Mouse (Mus musculus): ENCODE data around the gene Chmp4b. TPM values are rescaled to one million over a fixed set of nuclear protein-coding genes. Genes with fewer than 3 reads are reported as not detected.

Chmp4b gene
- 12.8 and 14.7 TPM in 2 replicates for polyA plus RNA-seq (2016; fragmentation: Nextera tagmentation; extraction: Ambion mirVana)

DNA sequence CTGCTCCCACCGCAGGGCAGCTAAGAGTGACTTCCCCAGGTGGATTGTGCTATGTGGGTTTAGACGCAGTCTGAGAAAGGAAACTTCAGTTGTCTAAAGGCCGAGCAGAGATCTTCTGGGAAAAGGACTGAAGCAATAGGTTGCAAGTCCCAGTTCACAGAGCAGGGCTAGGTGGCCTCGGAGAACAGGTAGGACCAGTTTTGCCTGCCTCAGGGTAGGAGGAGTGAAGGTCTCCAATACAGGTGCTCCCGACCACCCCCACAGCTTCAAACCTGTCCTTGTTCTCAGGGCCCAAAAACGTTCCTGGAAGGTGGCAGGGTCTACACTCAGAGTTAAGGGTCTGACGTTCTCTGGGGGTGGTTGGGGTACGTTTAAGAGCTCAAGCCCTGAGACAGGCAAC lies at the start of gene Chmp4b:
TSS of gene Chmp4b (plus strand) at position 343 of the 400 bp plus-strand sequence.
- peaks cover under 1% of the 10 kb centered on the region; the same call in 1 of the 2 replicates for H3K36me3 ChIP-seq (replicated peaks)
- 40% methylated on average over 8 of the region's 8 CpGs for WGBS
- H3K4me3 ChIP-seq = no peak within 1 kb of the TSS
- H3K9me3 ChIP-seq = no peaks in the 10 kb centered on the region
- no peaks in the 10 kb centered on the region for H3K27me3 ChIP-seq (replicated peaks; ENCODE audit: low read depth, poor library complexity, severe bottlenecking)
- peak within 1 kb of the TSS; percentile 61 for H3K27ac ChIP-seq (replicated peaks)
- peaks cover 13% of the 10 kb centered on the region for H3K4me1 ChIP-seq
- DNase-seq (ENCODE audit: low spot score) = peak; percentile 72

DNA sequence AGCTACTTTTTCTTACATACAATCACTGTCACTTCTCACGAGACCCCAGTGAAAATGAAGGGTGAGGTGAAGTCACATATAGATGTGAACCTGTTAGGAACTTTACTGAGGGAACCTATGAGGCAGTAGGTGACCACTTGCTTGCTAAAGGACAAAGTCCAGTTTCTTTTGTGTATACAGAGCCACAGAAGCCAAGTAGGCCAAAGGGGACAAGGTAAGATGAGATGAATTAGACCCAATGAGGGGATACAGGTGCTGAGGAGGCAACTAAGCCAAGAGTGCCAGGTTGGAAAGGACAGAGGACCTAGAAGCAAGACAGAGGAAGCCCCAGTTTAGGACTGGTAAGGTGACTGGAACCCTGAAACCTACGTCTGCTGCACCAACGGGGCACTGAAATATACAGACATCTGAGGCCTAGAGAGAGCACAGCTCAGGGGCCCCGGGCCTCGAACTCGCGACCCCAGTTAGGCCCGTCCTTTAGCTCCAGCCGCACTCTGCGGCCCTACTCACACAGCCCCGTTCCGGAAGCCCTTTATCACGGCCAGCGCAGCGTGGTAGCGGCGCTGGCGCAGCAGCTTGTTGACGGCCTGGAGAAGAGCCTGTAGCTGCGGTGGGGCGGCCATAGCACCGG lies 48.4 kb upstream of the Chmp4b start:
- no peaks in the 10 kb centered on the region for H3K9me3 ChIP-seq
- no peaks in the 10 kb centered on the region for H3K27me3 ChIP-seq (replicated peaks; ENCODE audit: low read depth, poor library complexity, severe bottlenecking)
- H3K4me3 ChIP-seq = peak overlapping the region; percentile 81
- 19% methylated on average over 22 of the region's 22 CpGs for WGBS
- no peak for DNase-seq (ENCODE audit: low spot score)
- H3K27ac ChIP-seq (replicated peaks) = peak overlapping the region; percentile 84
- H3K36me3 ChIP-seq (replicated peaks) = no peaks in the 10 kb centered on the region
- H3K4me1 ChIP-seq = peaks cover 14% of the 10 kb centered on the region

- DNase-seq (ENCODE audit: low spot score) = peak; percentile 94
- Histone ChIP-seq H3K27me3 (replicated peaks; ENCODE audit: low read depth, poor library complexity, severe bottlenecking) (0 out of 2 replicates have a peak, but pooled peaks cover 2% of the 10 kb centered on the region), H3K9me3 (no peaks in the 10 kb centered on the region), H3K36me3 (replicated peaks) (no peaks in the 10 kb centered on the region), H3K4me1 (peaks cover 14% of the 10 kb centered on the region), H3K4me3 (peak within 1 kb of the TSS; percentile 81), H3K27ac (replicated peaks) (peak within 1 kb of the TSS; percentile 84)
- 1% methylated on average over 13 of the region's 13 CpGs for WGBS
Measured at GRCm38 (mm10) chr2:154603638-154604153, 47.8 kb upstream of the Chmp4b start, which contains the start of gene Pxmp4. TSS of gene Pxmp4 (minus strand) at chr2:154603708.

- peaks cover 14% of the 10 kb centered on the region for H3K4me1 ChIP-seq
- H3K36me3 ChIP-seq (replicated peaks) = no peaks in the 10 kb centered on the region
- H3K4me3 ChIP-seq = peak overlapping the region; percentile 81
- no peak for DNase-seq (ENCODE audit: low spot score)
- no peaks in the 10 kb centered on the region for H3K9me3 ChIP-seq
- peaks cover 3% of the 10 kb centered on the region; the same call in 1 of the 2 replicates for H3K27me3 ChIP-seq (replicated peaks; ENCODE audit: low read depth, poor library complexity, severe bottlenecking)
- 45% methylated on average over 7 of the region's 7 CpGs for WGBS
- peak overlapping the region; percentile 84; the same call in 1 of the 2 replicates for H3K27ac ChIP-seq (replicated peaks)
Measured at GRCm38 (mm10) chr2:154604156-154604555, 47.3 kb upstream of the Chmp4b start.

GRCm38 (mm10) chr2:154606965-154607364 lies 44.5 kb upstream of the Chmp4b start:
- WGBS = 79% methylated on average over 1 of the region's 1 CpGs
- Histone ChIP-seq H3K9me3 (no peaks in the 10 kb centered on the region), H3K4me1 (peaks cover 14% of the 10 kb centered on the region), H3K36me3 (replicated peaks) (no peaks in the 10 kb centered on the region), H3K27me3 (replicated peaks; ENCODE audit: low read depth, poor library complexity, severe bottlenecking) (peaks cover 3% of the 10 kb centered on the region; the same call in 1 of the 2 replicates), H3K4me3 (no peak overlapping the region), H3K27ac (replicated peaks) (no peak overlapping the region)
- DNase-seq (ENCODE audit: low spot score) = no peak

DNA sequence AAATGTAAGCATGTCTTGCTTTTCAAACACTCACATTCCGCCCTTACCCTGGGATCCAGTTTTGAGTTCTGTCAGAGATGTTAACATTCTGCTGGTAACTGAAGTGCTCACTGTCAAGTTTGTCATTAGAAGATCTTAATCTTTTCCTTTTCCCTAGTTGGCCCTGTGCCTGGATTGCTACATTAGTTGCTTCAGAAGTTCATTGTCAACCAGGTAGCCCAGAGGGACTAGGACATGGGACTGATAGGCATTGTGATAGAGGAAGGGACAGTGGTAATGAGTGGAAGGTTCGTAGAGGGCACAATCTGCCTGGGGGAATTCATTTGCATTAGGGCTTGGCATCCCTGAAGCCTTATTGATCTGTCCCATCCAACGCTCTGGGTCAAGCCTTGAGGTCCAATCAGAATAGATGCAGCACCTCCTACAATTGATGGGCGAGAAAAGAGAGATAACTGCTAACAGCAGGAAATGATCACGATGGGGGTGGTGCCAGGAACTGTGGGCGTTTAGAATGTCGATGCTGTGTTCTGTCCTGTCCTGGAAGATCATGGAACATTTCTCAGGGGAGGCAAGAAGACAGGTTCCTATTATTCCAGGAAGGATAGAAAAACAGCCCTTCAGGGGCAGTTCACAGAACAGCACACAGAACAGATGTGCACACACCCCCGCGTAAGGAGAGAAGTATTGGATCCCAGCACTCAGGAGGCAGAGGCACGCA lies 42.3 kb upstream of the Chmp4b start:
- peaks cover 20% of the 10 kb centered on the region for H3K4me1 ChIP-seq
- no peak overlapping the region for H3K4me3 ChIP-seq
- WGBS = 68% methylated on average over 10 of the region's 10 CpGs
- H3K9me3 ChIP-seq = no peaks in the 10 kb centered on the region
- H3K27ac ChIP-seq (replicated peaks) = no peak overlapping the region
- H3K36me3 ChIP-seq (replicated peaks) = no peaks in the 10 kb centered on the region
- no peak for DNase-seq (ENCODE audit: low spot score)
- peaks cover 3% of the 10 kb centered on the region; the same call in 1 of the 2 replicates for H3K27me3 ChIP-seq (replicated peaks; ENCODE audit: low read depth, poor library complexity, severe bottlenecking)

DNA sequence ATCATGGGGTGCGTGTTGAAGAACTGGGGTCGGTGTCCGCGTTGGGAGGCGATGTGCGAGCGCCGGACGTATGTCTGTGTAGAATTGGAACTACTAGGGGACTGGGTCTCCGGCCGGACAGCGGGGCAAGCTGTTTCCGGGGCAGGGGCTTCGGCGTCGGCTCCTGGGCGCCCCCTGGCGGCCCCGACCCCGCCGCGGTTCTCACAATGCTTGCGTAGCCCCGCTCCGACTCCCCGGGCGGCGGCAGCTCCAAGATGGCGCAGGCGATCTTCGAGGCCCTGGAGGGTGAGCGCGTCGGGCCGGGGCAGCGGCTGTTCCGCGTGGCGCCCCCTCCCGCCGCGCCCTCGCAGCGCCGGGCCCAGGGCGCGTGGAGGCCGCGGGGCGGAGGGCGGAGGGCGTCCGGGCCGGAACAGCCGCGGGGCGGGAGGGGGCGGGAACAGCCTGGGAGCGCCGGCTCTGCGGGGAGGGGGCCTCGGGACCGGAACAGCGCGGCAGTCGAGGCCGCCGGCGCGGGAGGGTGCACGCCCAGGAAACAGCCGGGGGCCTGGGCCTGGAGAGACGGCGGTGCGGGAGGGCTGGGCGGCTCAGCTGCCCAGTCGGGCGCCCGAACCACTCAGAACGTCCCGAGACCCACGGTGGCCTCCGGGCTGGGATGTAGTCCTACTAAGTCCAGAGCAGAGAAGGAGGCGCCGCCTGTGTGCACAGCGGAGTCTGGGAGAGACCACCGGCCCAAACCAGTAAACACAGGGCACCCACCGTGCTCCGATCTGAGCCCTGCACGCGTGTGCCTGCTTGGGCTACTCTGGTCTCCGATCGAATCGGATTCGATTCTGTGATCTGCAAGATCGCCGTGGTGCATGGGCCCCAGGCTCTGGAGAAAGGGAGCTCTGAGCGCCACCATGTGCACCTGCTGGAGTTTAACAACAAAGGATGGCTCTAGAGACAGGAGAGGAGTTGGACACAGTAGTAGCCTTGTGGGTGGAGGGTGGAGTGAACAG lies 38.1 kb upstream of the Chmp4b start, which contains the start of the genes Zfp341 and 4930519P11Rik:
TSS of gene Zfp341 (plus strand) at position 180 of the 998 bp plus-strand sequence.
TSS of gene 4930519P11Rik (minus strand) at position 320 of the 998 bp plus-strand sequence.
- H3K27ac ChIP-seq (replicated peaks) = peak within 1 kb of the TSS; percentile 99
- peak within 1 kb of the TSS; percentile 73 for H3K4me3 ChIP-seq
- peaks cover 25% of the 10 kb centered on the region for H3K4me1 ChIP-seq
- no peaks in the 10 kb centered on the region for H3K36me3 ChIP-seq (replicated peaks)
- no peaks in the 10 kb centered on the region for H3K9me3 ChIP-seq
- peaks cover 3% of the 10 kb centered on the region; the same call in 1 of the 2 replicates for H3K27me3 ChIP-seq (replicated peaks; ENCODE audit: low read depth, poor library complexity, severe bottlenecking)
- DNase-seq (ENCODE audit: low spot score) = peak; percentile 95
- 1% methylated on average over 97 of the region's 98 CpGs for WGBS

- Histone ChIP-seq H3K4me3 (0 out of 2 replicates have a peak overlapping the region, but pooled peaks have one; percentile 73), H3K4me1 (peaks cover 25% of the 10 kb centered on the region), H3K36me3 (replicated peaks) (peaks cover under 1% of the 10 kb centered on the region; the same call in 1 of the 2 replicates), H3K9me3 (no peaks in the 10 kb centered on the region), H3K27me3 (replicated peaks; ENCODE audit: low read depth, poor library complexity, severe bottlenecking) (no peaks in the 10 kb centered on the region), H3K27ac (replicated peaks) (no peak overlapping the region)
- no peak for DNase-seq (ENCODE audit: low spot score)
- WGBS = 72% methylated on average over 19 of the region's 19 CpGs
Measured at GRCm38 (mm10) chr2:154614841-154615576, 36.5 kb upstream of the Chmp4b start.

GRCm38 (mm10) chr2:154615674-154616073 lies 35.8 kb upstream of the Chmp4b start:
- Histone ChIP-seq H3K9me3 (no peaks in the 10 kb centered on the region), H3K36me3 (replicated peaks) (peaks cover 5% of the 10 kb centered on the region; the same call in 1 of the 2 replicates), H3K4me1 (peaks cover 25% of the 10 kb centered on the region), H3K27me3 (replicated peaks; ENCODE audit: low read depth, poor library complexity, severe bottlenecking) (no peaks in the 10 kb centered on the region), H3K4me3 (no peak overlapping the region), H3K27ac (replicated peaks) (no peak overlapping the region)
- DNase-seq (ENCODE audit: low spot score) = no peak
- WGBS = 94% methylated on average over 5 of the region's 5 CpGs

GRCm38 (mm10) chr2:154617061-154617460 lies 34.4 kb upstream of the Chmp4b start:
- Histone ChIP-seq H3K27ac (replicated peaks) (no peak overlapping the region), H3K4me1 (peaks cover 25% of the 10 kb centered on the region), H3K9me3 (no peaks in the 10 kb centered on the region), H3K36me3 (replicated peaks) (peaks cover 5% of the 10 kb centered on the region; the same call in 1 of the 2 replicates), H3K27me3 (replicated peaks; ENCODE audit: low read depth, poor library complexity, severe bottlenecking) (no peaks in the 10 kb centered on the region), H3K4me3 (no peak overlapping the region)
- 91% methylated on average over 3 of the region's 3 CpGs for WGBS
- DNase-seq (ENCODE audit: low spot score) = no peak

- Histone ChIP-seq H3K4me3 (no peak overlapping the region), H3K9me3 (peaks cover 4% of the 10 kb centered on the region; the same call in 1 of the 2 replicates), H3K4me1 (no peaks in the 10 kb centered on the region), H3K27ac (replicated peaks) (no peak overlapping the region), H3K27me3 (replicated peaks; ENCODE audit: low read depth, poor library complexity, severe bottlenecking) (no peaks in the 10 kb centered on the region), H3K36me3 (replicated peaks) (peaks cover 38% of the 10 kb centered on the region)
- WGBS = 78% methylated on average over 5 of the region's 5 CpGs
- DNase-seq (ENCODE audit: low spot score) = no peak
Measured at GRCm38 (mm10) chr2:154621684-154622083, 29.8 kb upstream of the Chmp4b start.
